Mouse (Mus musculus): ENCODE measurements around the gene Tceanc2.

The Tceanc2 gene

DNA sequence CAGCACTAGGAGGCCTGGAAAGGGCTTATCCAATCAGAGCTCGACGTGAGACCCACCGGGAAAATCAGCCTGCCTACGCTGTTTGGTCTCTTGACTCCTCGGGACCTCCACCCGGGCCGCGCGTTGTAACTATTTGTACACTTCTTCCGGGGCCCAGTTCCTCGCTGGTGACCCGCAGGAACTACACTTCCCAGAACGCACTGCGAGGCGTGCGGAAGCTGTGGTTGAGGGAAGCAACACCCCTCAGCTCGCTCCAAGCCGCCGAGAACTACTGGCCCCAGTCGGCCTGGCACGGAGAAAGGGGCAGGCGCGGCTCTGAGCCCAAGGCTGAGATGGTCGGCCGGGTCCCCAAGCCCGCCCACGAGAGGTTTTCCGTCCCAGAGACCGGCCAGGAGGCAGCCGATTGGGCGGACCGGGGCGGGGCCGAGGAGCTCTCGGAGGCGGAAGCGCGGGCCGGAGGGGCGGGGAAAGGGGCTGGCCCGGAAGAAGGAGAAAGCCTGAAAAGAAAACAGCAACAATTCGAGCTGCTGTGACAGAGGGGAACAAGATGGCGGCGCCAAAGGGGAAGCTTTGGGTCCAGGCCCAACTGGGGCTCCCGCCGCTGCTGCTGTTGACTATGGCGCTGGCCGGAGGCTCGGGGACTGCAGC lies 610 bp downstream of the Tceanc2 start, which contains the start of gene Tmem59:
Tmem59 (plus strand) TSS at position 218 of the 648 bp plus-strand sequence.
- DNase-seq (ENCODE audit: low spot score in 2 of 2), result peak; percentile 94 to 95

DNA sequence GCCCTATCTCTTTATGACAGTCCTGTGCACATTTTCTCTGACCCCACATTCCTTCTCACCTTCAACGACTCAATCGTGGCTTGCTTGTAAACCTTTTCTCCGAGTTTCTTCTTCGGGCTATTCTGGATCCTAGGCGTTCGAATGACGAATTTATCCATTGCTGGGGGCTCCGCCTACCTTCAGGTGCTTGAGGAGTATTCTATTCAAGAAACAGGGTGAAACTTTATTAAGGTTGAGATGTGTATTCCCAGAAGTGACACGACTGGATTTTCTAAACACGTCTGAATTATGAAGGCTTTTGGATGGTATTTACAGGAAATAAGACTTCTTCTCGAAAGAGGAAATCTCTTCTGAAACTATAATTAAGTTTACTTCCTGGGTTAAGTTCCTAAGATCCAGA lies 1.4 kb downstream of the Tceanc2 start:
- no peak for DNase-seq (ENCODE audit: low spot score in 2 of 2)

DNA sequence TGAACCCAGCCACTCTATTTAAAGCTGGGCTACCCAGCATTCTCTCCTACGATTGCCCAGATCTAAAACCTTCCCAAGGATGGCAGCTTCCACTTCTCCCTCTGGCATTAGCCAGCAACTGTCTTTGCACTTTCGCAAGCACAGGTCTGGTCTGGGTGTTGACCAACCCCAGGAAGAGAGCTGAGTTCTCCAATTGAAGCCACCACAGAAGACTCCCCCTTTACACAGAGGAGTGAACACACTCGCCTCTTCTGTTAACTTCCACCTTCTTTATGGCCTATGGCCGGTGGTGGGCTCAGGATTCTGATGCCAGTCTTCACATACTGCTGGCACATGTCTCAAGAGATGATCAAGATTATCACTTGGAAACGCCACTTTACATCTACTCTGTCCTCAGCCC lies 11.1 kb downstream of the Tceanc2 start:
- no peak for DNase-seq (ENCODE audit: low spot score in 2 of 2)

DNA sequence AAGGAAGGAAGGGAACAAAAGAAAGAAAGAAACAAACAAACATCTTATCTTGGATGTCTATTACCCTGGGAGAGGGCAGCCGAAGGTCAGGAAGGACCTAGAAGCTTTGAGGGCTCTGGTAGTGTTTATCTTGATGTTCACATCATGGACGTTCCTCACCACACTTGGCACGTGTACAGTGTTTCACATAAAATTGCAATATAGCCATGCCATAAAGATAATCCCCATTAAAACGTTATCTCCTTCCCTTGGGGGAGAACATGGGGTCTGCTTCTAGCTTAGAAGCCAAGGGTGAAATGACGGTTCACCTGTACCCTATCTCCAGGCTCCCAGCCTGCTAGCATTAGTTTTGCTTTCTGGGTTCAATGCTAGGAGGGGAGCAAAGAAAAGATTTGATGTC lies 12.2 kb downstream of the Tceanc2 start:
- DNase-seq (ENCODE audit: low spot score in 2 of 2), result no peak

DNA sequence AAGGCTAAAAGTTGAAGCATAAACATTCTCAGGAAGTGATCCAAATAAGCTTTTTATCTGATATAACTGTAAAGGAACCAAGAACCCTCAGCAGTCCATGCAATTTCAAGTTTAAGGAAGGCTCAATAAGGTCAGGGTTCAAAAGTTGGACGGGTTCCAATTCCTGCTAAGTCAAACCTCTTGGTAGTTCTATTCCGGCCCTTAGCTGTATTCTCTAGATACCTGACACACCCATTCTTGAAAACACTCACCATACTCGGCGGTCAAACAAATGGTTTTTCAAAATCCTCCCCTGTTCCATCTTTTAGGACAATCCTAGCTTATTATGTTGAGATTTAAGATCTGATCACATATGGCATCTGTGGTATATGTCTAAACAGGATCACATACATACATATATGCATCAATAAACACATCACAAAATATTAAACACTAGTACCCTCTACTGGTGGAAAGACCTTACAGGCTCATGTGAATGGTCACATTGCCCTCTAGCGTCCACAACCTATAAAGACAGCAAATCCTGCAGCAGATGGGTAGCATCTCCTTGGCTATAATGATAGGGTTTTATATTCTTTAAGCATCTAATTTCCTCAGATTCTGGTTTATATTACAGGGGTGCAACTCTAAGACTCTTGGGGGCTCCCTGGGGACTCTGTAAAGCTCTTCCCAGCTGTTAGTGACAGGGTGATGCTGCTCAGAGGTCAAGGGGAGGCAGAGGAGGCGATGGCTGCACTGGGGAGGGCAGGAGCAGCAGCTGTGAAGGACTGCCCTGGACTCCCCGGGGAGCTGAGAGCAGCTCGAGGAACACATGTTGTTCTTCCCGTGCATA lies 14.9 kb downstream of the Tceanc2 start:
- peak; percentile 62 to 85 for DNase-seq (ENCODE audit: low spot score in 2 of 2)

DNA sequence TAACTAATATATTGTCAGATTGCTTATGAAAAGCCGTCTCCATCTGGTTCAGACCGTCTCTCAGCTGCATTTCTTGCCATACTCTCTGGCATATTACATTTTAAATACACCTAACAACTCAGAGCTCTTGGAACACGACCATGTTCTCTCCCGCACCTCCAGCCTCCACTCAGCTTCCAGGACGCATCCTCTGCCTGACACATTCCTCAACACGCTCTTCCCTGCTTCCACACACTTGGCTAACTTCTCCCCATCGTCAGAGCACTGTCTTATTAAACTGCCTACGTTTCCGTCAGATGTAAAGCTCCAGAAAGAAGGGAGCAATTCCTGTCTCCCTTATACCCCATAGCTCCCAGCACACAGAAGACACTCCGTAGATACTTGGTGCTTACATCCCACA lies 15.6 kb downstream of the Tceanc2 start:
- DNase-seq (ENCODE audit: low spot score in 2 of 2), result peak; percentile 56 to 63

DNA sequence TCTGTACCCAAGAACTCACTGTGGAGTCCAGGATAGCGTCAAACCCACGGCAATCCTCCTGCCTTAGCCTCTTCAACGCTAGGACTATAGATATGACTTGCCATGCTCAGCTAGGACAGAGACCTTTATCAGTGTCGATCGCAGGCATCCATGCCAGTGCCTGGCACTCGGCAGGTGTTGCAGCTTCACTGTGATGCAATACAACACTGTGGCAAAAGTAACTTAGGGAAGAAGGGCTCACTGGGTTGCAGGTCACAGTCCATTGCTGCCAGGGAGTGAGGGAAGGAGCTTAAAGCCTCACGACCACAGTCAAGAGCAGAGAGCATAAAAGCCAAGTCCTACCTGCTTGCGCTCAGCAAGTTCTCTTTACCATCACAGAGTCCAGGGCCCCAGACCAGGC lies 18.7 kb downstream of the Tceanc2 start:
- DNase-seq (ENCODE audit: low spot score in 2 of 2), result no peak

DNA sequence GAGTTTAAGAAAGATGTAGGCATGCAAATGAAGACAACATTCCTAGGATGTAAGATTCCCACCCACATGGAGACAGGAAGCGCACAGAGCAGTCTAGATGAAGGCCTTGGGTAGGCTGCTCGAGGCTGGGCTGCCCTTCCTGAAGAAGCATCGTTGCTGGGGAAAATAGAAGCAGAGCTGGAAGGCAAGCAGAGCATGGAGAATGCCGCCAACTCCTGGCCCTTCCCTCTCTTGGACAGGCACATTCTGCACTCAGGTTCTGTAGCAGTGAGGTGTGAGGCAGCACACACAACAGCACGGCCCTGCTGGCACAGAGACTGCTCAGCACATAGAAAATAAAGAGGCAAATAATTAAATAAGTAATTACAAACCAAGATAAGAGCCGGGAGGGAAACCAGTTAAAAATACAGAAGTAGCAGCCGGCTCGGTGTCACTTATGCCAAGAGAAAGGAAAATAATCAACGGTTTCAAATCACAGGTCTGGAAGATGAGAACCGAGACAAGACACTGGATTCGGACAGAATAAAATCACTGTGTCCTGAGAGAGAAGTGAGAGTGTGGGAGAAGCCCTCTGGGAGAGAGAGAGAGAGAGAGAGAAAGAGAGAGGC lies 19.6 kb downstream of the Tceanc2 start:
- no peak for DNase-seq (ENCODE audit: low spot score in 2 of 2)

DNA sequence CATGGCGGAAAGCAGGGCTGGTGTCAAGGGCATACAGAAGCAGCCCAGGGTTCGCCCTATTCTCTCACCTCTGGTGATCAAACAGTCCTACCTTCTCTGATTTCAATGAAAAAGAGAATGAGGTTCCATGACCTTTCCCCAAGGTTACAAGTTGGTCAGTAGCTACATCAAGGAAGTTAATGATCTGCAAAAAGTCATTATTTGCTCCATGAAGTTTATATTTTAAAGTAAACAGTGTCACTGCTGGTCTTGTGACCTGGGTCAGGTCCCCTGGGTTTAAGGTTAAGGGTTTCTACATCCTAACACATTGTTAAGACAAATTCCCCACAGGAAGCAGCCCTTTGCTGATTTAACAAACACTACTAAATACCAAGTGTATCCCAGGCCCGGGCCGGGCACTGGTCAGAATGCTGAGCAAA lies 21.9 kb downstream of the Tceanc2 start:
- no peak for DNase-seq (ENCODE audit: low spot score in 2 of 2)

DNA sequence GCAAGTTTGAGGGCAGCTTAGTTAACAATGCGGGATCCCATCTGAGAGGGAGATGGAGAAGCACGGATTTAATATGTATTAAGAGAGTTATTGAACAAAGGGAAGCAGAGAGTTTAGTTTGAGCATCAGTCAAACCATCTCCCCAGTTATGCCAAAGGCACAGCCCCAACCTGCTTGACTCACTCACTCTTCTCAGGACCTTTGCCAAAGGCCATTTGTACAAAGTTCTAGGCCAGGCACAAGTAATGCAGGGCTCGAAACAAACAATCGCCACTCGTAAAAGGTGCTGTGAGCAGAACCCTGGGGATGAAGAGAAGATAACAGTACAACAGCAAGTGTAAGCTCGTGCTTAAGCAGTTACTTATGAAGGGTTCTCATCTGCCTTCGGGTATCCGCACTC lies 26.3 kb downstream of the Tceanc2 start:
- DNase-seq (ENCODE audit: low spot score in 2 of 2), result no peak

DNA sequence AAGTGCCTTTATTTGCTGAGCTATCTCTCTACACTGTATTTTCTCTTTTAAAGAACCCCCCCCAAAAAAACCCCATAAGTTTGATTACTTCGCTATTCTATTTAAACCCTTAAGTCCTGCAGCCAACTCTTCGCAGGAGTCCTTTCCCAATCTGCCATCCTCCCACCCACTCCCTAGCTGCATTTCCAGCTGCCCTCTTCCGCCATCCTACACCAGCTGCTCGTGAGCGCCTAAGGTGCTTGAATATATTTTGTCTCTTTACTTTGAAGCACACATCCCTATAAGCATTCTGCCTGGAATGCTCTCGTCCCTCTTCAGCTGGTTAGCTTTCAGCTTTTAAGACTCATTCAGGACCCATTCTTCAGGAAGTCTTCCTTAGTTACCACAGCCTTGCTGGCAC lies 27.9 kb downstream of the Tceanc2 start:
- DNase-seq (ENCODE audit: low spot score in 2 of 2), result peak; percentile 36 to 60

DNA sequence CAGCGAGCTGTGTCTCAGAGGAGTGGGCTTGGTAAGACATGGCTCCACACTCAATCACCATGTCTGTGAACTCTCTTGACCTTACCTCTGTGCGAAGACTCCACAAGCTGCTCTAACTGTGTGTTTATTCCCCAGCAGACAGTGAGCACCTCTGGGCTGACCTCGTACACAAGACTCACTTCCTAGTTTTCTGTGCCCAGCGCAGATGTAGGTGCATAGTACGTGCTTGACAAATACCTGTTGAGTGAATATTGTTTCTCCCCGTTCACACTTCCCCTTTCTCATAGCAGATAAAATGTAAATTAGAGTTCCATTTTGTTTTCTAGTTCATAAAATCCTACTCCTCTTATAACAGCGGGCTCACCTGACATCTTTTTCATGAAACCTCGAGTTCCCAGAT lies 35.4 kb downstream of the Tceanc2 start:
- DNase-seq (ENCODE audit: low spot score in 2 of 2), result no peak

DNA sequence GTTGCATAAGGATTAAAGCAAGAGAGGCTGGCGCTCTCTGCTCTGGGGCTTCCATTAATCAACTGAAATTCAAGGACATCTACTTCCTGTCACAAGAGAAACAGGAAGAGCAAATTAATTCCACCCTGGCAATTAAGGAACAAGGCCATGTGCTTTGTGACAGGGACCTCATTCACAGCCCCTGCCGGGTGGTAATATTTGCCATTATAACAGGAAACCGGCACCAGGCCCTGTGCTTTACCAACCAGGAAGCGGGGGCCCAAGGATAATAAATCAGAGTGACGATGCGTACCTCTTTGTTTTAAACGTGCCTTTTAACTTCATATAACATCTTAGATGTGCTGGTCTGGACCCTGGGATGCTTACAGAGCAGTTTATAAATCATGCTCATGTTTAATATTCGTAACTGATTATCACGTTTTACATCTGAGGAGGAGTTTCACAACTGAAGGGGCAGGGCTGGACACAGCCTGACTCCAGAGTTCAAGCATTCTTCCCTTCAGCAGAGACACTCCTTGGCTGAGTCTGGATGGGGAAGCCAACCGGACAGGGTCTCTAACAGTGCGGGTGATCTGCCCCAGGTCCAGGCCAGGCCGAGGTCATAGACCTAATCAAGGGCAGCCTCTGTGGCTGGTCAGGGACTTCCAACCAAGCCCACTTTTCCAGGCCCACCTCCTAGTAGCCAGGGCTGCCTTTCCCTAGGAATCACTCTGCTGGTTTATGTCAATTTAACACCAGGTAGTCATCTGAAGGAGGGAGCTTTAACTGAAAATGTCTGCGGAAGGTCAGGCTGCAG lies 38.9 kb downstream of the Tceanc2 start:
- DNase-seq (ENCODE audit: low spot score in 2 of 2), result no peak

DNA sequence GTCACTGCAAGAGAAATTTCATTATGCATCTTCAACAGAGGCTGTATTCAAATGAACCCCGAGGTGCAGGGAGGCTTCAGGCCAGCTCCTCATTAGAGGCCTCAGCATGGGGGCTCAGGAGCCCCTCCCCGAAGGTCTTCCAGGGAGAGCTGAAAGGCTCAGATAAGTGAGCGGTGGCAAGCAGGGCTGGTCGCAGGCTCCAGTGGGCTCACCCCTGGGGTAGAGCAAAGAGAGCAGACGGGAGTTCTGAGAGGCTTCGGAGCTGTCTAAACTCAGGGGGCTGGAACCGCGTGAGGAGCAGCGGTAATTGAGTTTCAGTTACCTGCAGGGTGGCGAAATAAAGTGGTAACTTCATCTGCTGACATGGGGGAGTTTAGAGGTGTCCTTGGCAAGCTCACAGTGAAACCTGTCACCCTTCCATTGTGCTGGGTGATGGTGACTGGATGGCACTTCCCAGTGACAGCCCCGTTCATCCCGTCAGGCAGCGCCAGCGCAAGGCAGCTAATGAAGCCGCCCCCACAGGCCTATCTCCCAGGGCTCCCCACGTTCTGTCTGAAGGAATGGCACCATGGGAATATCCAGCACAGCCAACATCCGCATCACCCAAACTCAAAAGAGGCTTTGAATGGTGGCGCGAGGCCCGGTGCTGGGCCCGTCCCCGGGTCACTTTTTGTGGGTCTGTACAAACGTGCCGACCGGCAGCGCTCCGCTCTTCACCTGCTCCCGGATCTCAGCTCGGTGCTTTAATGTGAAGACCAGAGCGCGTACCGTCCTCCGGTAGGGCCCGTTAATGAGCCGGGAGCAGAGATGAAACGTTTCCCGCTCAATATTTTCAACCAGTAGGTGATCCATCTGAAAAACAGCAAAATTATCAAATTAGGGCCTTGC lies 39.7 kb downstream of the Tceanc2 start:
- no peak for DNase-seq (ENCODE audit: low spot score in 2 of 2)

DNA sequence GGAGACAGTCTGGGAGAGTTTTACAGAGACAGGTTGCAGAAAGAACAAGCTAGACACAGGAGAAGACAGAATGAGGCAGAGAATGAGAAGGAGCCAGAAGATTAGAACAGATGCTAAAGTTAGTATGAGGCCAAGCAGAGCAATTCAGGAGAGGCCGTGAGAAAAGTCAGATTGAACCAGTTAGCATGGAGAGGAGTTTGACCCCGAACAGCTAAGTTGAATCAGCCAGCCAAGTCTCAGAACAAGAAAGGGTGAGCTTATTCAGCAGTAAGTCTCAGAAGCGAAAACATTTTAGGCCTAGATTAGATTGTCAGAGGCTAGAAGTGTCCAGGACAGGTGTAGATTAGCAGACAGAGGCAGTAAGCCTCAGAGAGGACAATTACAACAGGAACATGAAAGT lies 42.4 kb downstream of the Tceanc2 start:
- no peak for DNase-seq (ENCODE audit: low spot score in 2 of 2)

DNA sequence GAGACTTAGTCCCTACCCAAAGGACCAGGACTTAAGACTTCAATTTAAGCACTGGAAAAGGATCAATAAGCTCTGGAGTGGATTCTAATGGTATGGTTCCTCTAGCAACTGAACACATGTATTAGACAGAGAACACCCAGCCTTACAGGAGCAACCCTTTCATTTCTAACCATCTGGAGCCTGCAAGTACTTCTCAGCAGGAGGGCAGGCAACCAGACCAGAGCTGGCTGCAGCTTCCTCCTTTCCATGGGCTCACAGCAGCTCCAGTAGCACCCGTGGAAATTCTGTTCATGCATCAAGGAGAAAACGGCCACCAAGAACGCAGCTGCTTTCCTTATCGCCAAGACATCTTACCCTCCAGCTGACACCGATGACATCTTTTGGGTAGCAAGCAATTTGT lies 43.3 kb downstream of the Tceanc2 start:
- DNase-seq (ENCODE audit: low spot score in 2 of 2), result no peak

DNA sequence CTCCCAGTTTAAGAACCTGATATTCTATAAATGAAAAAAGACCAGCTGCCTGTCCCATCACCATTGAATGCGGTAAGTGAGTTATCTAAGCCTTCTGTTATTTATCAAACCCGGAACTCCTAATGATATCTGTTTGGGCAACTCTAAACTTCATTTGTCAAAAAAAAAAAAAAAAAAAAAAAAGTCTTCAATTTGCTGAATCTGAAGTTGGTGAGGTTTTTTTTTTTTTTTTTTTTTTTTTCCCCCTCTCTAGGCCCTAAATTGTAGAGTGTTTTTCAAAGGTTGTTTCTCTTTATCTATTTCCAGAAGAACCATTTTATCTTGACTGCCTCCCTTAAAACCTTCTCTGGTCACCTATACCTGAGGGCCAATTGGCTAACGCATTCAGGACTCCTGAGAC lies 44.0 kb downstream of the Tceanc2 start:
- DNase-seq (ENCODE audit: low spot score in 2 of 2), result no peak

DNA sequence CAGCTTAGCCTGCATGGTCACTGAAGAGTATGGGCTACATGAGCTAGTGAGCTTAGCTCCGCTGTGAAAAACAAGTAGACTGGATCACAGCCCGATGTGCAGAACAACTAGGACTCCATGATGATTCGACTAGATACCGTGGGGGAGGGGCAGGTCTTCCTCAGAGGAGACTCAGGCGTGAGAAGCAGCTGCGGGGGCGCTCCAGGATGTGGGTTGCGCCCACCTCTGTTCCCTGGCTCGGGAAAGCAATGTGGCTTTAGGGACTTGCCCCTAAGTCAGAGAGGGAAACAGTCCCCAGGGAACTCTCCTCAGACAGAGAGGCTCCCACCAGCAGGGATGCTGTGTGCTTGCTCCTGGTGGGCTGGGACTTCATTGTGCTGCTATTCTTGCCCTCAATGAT lies 48.4 kb downstream of the Tceanc2 start:
- peak in 1 of 2 experiments; percentile 21 for DNase-seq (ENCODE audit: low spot score in 2 of 2)

DNA sequence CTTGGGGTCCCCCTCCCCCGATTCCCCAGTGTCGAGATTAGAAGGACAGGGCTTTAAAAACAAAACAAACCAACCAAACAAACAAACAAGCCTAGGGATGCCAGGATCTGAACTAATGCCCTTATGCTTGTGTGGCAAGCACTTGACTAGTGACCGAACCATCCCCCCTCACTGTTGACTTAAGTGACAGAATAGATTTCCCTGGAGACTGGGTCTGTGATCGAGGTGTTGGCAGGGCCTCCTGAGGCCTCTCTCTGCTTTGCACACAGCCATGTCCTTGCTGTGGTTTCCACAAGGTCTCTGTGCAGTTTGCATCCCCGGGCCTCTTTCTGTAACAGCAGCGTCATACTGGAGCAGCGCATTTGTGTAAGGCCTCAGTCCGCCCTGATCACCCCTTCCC lies 49.5 kb downstream of the Tceanc2 start:
- DNase-seq (ENCODE audit: low spot score in 2 of 2), result no peak

DNA sequence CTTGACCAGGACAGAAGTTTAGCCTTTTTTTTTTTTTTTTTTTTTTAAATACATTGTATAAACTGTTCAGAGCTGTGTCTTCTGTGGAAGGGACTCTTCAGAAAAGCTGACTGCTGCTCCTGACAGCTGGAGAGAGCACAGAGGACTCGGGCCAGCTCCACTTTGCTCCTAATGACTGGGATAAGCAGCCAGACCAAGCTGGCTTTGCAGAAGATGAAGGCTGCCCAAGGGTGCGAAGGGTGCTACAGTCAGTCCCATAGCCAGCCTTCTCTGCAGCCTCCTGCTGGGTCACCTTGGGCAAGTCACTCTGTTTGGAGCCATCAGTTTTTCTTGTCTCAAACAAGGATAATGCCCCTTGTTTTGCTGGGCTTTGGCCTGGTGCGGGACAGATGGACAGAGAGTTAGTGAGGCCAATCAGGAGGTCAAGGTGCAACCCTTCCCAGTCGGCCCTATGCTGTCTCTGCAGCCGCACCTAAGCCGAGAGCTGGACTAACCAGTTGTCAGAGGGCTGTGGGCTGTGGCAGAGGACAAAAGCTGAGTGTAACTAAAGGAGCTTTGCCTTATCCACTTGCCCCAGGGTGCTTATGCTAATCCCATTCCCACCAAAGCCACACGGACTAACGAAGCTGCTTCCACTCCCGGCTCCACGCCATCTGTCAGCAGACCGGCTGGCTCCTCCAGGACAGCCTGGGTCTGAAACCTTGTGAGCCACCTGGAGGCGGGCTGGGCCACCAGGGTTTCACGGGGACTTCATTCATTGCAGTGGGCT lies 50.8 kb downstream of the Tceanc2 start:
- DNase-seq (ENCODE audit: low spot score in 2 of 2), result no peak
